Mouse (Mus musculus) stomach, embryonic 16.5 days (tissue): ENCODE measurements at regions not wholly inside any gene's neighbourhood (a gene's known extent, or its start where the extent isn't known, plus 50 kb on each side); places are given as distances from the start of the nearest gene placed in this dataset.

Experiments used
- ATAC-seq: fragments of 200-750 bp; cut with Nextera tagmentation; 2 replicates; pipeline ENCODE4 v1.8.0; 2017; ENCODE audit warnings: moderate number of reproducible peaks, moderate TSS enrichment; ENCODE audit not compliant: insufficient read depth, low FRiP score
- H3K27ac ChIP-seq: fragments of 300-500 bp; sonication (generic); 2 replicates; pipeline ENCODE4 v1.5.1; 2014; ENCODE audit warnings: low read length
- H3K27me3 ChIP-seq: fragments of 300-500 bp; sonication (generic); 2 replicates; pipeline ENCODE4 v1.6.1; 2014; ENCODE audit warnings: low read length, control low read depth, mixed read lengths; ENCODE audit not compliant: control insufficient read depth, insufficient read depth
- H3K36me3 ChIP-seq: fragments of 300-500 bp; sonication (generic); 2 replicates; pipeline ENCODE4 v1.6.1; 2014; ENCODE audit warnings: low read length; ENCODE audit not compliant: control insufficient read depth, insufficient read depth
- H3K4me1 ChIP-seq: fragments of 300-500 bp; sonication (generic); 2 replicates; pipeline ENCODE4 v1.6.1; 2014; ENCODE audit warnings: low read length, control low read depth, mixed read lengths; ENCODE audit not compliant: control insufficient read depth, insufficient read depth
- H3K4me2 ChIP-seq: fragments of 300-500 bp; sonication (generic); 2 replicates; pipeline ENCODE4 v1.6.1; 2014; ENCODE audit warnings: low read depth, low read length, mixed read lengths
- H3K4me3 ChIP-seq: fragments of 300-500 bp; sonication (generic); replicated peaks from 2 replicates; pipeline ENCODE4 v1.5.1; 2014; ENCODE audit warnings: mild to moderate bottlenecking, low read length
- H3K9ac ChIP-seq: fragments of 300-500 bp; sonication (generic); 2 replicates; pipeline ENCODE4 v1.6.1; 2014; ENCODE audit warnings: low read length
- H3K9me3 ChIP-seq: fragments of 300-500 bp; sonication (generic); replicated peaks from 2 replicates; pipeline ENCODE4 v1.6.1; 2016; ENCODE audit warnings: low read length, control low read depth; ENCODE audit not compliant: control insufficient read depth
- WGBS: fragments of 180-500 bp; shearing (Covaris S2); extraction: QIAGEN DNeasy Blood & Tissue Kit; methylation state at CpG from one replicate; pipeline ENCODE4 v1.1.7; 2014; 5-methylcytosine and 5-hydroxymethylcytosine counted together

DNA sequence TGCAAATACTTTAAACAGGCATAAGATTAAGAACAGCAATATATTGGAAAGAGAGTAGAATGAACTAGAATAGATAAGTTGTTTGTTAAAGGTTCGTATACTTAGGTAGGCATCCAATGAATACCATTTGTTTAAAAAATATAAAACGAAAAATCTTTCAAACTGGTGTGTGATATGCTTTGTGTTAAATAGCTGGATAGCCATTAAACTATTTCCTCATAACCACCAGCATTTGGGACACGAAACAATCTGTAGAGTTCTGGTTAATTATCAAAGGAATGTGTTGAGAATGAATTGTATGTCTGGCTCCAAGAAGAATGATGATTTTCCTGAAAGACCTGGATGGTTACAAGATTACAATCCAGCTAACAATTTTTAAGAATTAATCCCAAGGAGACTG, 891.4 kb downstream of the Slitrk1 start:
- H3K27me3 ChIP-seq = no peaks in the 10 kb centered on the region
- WGBS = 56% methylated on average over 3 of the region's 3 CpGs
- H3K4me3 ChIP-seq = no peak overlapping the region
- ATAC-seq = no peak
- H3K27ac ChIP-seq = no peak overlapping the region
- no peak overlapping the region for H3K4me2 ChIP-seq
- no peaks in the 10 kb centered on the region for H3K4me1 ChIP-seq
- H3K9ac ChIP-seq = no peak overlapping the region
- no peaks in the 10 kb centered on the region for H3K36me3 ChIP-seq
- no peaks in the 10 kb centered on the region for H3K9me3 ChIP-seq

DNA sequence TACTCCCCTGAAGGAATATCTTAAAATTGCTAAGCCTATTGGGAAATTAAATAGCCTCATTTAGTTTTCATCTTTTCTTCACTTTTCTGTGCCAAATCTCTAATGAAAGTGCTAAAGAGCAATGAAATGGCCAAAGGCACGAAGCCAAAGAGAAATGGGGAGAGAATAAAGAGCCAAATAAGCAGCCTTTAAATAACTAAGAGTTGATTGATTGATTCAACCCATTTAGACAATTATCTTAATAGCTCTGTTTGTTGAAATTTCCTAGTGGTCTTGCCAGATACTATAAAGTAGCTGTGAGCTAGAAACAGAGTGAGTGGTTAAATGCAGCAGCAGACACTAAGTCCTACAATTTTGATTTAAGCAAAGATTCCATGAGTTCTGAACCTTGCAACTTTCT, 891.9 kb downstream of the Slitrk1 start:
- H3K4me3 ChIP-seq = no peak overlapping the region
- no peaks in the 10 kb centered on the region for H3K27me3 ChIP-seq
- H3K36me3 ChIP-seq = no peaks in the 10 kb centered on the region
- H3K4me2 ChIP-seq = no peak overlapping the region
- WGBS = 41% methylated on average over 1 of the region's 1 CpGs
- no peaks in the 10 kb centered on the region for H3K4me1 ChIP-seq
- no peak for ATAC-seq
- H3K9me3 ChIP-seq = no peaks in the 10 kb centered on the region
- H3K27ac ChIP-seq = no peak overlapping the region
- no peak overlapping the region for H3K9ac ChIP-seq

DNA sequence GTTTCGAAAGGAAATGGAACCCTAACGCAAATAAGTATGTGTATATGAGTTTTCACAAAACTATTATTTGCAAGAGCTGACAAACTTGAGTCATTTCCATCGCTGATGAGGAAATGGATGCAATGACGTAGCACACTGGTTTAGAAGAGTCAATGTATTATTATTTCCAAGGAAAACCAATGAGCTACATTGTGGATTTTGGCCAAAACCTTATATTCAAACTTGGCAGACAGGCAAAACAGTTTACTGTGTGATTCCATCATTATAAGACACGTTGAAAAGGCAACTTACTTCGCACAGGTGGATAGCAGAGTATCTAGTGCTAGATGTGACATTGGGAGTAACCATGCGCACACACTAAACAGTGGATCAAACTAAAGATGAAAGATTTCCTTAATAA, 892.6 kb downstream of the Slitrk1 start:
- Histone ChIP-seq H3K4me1 (no peaks in the 10 kb centered on the region), H3K9me3 (no peaks in the 10 kb centered on the region), H3K4me3 (no peak overlapping the region), H3K9ac (no peak overlapping the region), H3K27me3 (no peaks in the 10 kb centered on the region), H3K36me3 (no peaks in the 10 kb centered on the region), H3K4me2 (no peak overlapping the region), H3K27ac (no peak overlapping the region)
- no peak for ATAC-seq
- 83% methylated on average over 7 of the region's 7 CpGs for WGBS

DNA sequence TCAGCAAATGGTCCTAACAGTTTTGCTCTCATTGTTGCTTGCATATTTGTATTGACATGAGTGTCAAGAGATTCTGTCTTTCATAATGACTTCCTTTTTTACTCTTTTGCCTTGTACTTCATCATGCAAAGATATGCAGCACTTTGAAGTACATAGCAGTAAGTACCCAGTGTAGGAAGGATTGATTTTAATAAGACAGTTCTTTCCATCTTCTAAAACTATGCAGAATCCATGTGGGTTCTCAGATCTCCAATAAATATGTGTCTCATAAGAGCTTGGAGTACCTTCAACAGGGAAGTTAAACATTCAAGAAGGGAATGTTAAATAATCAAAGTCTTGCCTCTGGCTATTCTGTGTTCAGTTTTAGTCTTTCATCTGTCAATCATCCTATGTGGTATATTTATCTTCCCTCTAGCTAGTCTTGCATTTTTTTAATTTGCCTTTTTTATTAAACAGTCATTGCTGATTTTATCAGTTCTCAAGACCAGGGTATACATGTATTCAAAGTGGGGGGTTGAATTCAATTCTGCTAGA, 926.1 kb downstream of the Slitrk1 start:
- Histone ChIP-seq H3K27me3 (no peaks in the 10 kb centered on the region), H3K4me3 (no peak overlapping the region), H3K4me1 (no peaks in the 10 kb centered on the region), H3K27ac (no peak overlapping the region), H3K4me2 (no peak overlapping the region), H3K9me3 (no peaks in the 10 kb centered on the region), H3K9ac (no peak overlapping the region), H3K36me3 (no peaks in the 10 kb centered on the region)
- ATAC-seq = no peak

DNA sequence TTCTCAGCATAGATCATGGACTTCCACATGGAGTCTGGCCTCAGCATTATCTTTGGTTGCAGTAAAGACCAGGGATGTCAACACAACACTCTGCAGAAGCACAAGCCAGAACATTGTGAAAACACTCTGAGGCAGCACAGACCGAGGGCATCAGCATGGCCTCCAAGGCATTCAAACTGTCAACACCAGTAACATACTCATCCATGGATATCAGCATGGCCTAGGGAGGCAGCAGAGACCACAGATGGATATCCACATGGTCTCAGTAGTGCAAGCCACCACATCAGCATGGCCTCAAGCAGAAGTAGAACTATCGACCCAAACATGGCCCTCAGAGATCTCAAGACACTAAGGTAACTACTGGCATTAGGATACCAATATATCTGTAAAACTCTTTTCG, 935.8 kb downstream of the Slitrk1 start:
- H3K27ac ChIP-seq = no peak overlapping the region
- no peaks in the 10 kb centered on the region for H3K9me3 ChIP-seq
- no peak overlapping the region for H3K4me3 ChIP-seq
- no peak for ATAC-seq
- WGBS = 77% methylated on average over 3 of the region's 3 CpGs
- no peak overlapping the region for H3K4me2 ChIP-seq
- no peaks in the 10 kb centered on the region for H3K27me3 ChIP-seq
- no peak overlapping the region for H3K9ac ChIP-seq
- H3K4me1 ChIP-seq = no peaks in the 10 kb centered on the region
- no peaks in the 10 kb centered on the region for H3K36me3 ChIP-seq

DNA sequence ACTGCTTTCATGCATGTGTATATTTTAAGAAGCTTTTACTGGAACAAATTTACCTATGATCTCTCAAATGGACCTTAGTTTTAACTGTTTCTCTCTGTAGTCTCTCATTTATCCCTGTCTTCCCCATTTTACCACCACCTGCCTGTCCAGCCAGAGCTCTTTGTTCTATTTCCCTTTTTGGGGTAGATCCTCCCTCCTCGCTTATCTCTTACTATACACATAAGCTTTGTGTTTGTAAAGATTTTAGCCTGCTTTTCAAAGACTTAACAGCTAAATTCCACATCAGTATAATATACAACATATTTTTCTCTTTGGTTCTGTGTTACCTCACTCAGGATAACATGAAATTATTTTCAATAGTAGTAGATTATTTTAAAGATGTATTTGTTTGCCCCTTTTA, 961.9 kb downstream of the Slitrk1 start:
- Histone ChIP-seq H3K9ac (no peak overlapping the region), H3K4me3 (no peak overlapping the region), H3K27ac (no peak overlapping the region), H3K27me3 (no peaks in the 10 kb centered on the region), H3K4me2 (no peak overlapping the region), H3K4me1 (no peaks in the 10 kb centered on the region), H3K36me3 (no peaks in the 10 kb centered on the region), H3K9me3 (no peaks in the 10 kb centered on the region)
- no peak for ATAC-seq
- WGBS = 43% methylated on average over 1 of the region's 1 CpGs

DNA sequence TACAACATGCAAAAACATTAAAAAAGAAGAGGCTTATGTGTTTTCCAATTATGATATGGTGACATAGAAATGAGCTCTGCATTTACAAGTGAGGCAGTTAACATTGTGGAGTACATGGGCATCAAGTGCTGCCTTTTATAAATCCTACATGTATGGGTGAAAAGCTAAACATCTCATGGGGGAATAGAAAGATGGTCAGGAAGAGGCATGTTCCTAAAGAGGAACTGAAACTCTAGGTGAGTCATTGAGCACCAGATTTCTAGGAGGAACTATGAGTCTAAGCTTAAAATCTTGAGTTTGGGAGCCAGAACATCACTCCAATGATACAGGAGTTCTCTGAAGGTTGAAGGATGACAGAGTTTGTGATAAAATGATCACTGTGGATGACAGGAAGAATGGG, 1010.2 kb downstream of the Slitrk1 start:
- no peak for ATAC-seq
- Histone ChIP-seq H3K9me3 (no peaks in the 10 kb centered on the region), H3K27ac (no peak overlapping the region), H3K36me3 (no peaks in the 10 kb centered on the region), H3K4me3 (no peak overlapping the region), H3K4me2 (no peak overlapping the region), H3K27me3 (no peaks in the 10 kb centered on the region), H3K4me1 (no peaks in the 10 kb centered on the region), H3K9ac (no peak overlapping the region)

DNA sequence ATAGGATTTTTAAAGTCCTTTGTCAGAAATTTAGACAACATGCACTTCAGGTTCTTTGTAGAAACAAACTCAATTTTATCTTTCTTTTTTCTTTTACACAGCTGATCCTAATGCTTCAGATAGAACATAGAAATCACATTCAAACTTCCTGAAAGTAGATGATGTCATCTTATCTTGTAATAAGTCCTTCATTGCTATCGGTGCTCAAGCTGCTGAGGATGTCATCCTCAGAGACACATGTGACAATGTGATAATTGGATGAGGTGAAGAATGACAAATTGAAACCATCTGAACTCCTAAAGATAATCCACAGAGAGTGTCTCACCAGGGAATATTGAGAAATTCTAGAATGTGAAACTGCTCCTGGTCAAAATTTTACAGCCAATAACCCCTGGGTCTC, 1012.1 kb downstream of the Slitrk1 start:
- 79% methylated on average over 1 of the region's 1 CpGs for WGBS
- Histone ChIP-seq H3K27me3 (no peaks in the 10 kb centered on the region), H3K9ac (no peak overlapping the region), H3K4me3 (no peak overlapping the region), H3K4me1 (no peaks in the 10 kb centered on the region), H3K36me3 (no peaks in the 10 kb centered on the region), H3K4me2 (no peak overlapping the region), H3K9me3 (no peaks in the 10 kb centered on the region), H3K27ac (no peak overlapping the region)
- no peak for ATAC-seq

DNA sequence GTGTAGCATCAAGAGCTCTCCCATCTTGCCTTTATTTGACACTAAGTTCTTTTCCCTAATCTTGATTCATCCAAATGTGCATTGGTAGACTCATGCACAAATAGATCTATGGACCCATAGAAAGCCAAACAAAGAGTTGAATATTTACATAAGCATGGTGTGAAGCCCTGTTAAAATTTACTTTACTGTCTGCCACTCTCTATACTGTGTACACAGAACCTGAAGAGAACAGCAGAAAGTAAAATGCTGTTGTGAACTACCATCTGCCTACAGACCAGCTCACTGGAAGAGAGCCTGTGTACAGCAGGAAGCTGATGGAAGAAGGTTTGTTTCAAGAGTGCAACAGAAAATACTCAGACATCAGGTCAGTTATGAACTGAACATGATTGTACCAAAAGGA, 1053.1 kb downstream of the Slitrk1 start:
- 0 out of 2 replicates have a peak, but pooled peaks have one; percentile 17 for ATAC-seq
- H3K4me2 ChIP-seq = no peak overlapping the region

DNA sequence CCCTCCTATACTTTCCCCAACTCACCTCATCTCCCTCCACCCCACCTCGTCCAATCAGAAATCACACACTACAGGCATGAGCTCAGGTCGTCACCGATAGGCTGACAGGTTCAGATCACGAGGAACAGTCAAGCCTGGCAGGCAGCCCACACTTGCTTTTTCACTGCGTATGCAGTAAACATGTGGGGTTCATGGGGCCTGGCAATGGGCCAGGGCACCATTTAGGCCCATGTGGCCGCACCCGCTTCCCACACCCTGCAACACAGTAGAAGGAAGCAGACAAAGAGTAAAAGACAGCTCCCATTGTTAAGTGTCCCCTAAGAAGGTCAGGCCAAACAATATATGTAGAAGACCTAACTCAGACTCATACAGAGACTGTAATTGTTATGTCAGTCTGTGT, 1064.3 kb downstream of the Slitrk1 start:
- H3K4me2 ChIP-seq = no peak overlapping the region
- ATAC-seq = no peak
- H3K4me3 ChIP-seq = no peak overlapping the region
- 79% methylated on average over 7 of the region's 7 CpGs for WGBS
- H3K9ac ChIP-seq = no peak overlapping the region
- H3K27ac ChIP-seq = no peak overlapping the region
- H3K36me3 ChIP-seq = no peaks in the 10 kb centered on the region
- no peaks in the 10 kb centered on the region for H3K27me3 ChIP-seq
- H3K9me3 ChIP-seq = no peaks in the 10 kb centered on the region
- H3K4me1 ChIP-seq = no peaks in the 10 kb centered on the region

More for the DNA sequence above, 1053.1 kb downstream of the Slitrk1 start:
- H3K27me3 ChIP-seq = no peaks in the 10 kb centered on the region
- H3K9me3 ChIP-seq = no peaks in the 10 kb centered on the region
- no peaks in the 10 kb centered on the region for H3K36me3 ChIP-seq
- H3K27ac ChIP-seq = no peak overlapping the region
- H3K4me1 ChIP-seq = no peaks in the 10 kb centered on the region
- H3K9ac ChIP-seq = no peak overlapping the region
- no peak overlapping the region for H3K4me3 ChIP-seq
